ENCODE assay signal across 9 mouse cellular contexts in the genomic region with DNA sequence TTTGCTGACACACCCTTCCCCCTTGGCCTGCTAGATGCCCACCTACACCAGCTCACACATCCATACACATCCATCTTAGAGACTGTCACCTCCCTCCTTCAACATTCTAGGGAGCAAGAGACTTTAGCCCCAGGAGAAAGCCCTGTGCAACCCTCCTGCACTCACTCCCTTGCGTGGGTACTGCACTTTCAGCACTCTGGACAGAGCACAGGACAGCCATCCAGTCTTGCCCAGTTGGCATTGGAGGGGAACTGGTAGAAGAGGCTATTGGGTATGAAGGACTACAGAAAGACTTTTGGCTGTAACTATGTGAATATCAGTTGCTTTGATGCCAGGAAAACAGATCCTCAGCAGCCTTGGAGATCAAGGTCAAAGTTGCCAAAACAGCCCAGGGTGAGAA.
DNase-seq lines count a peak whose midpoint lies in the region; ATAC-seq lines count a peak whose summit lies in the region.
"Had no signal": no experiment of that assay in that cellular context is flagged by ENCODE, and none has a peak within 500 bp of the region (broad histone marks: within the 10 kb centered on the region; RNA-seq: fewer than 3 reads in every experiment).

No protein-coding gene starts in this region.

- 15% methylated on average over 1 of the region's 1 CpGs for WGBS in kidney, embryonic 15.5 days
- 26% methylated on average over 1 of the region's 1 CpGs for WGBS in limb, embryonic 10.5 days

- H3K36me3 ChIP-seq in kidney, embryonic 15.5 days: no peaks in the 10 kb centered on the region
- no peaks in the 10 kb centered on the region for H3K36me3 ChIP-seq in limb, embryonic 10.5 days

- H3K4me2 ChIP-seq in kidney, embryonic 15.5 days: no peak overlapping the region

- no peak for ATAC-seq in kidney, embryonic 15.5 days (replicated peaks; ENCODE audit: low FRiP score)
- no peak for ATAC-seq in erythroblast, adult 5-6 weeks (replicated peaks; ENCODE audit: low FRiP score, poor library complexity, severe bottlenecking)
- ATAC-seq: forebrain, embryonic 14.5 days had no signal

- H3K9me3 ChIP-seq in kidney, embryonic 15.5 days (replicated peaks): no peaks in the 10 kb centered on the region
- H3K9me3 ChIP-seq in limb, embryonic 10.5 days (replicated peaks): no peaks in the 10 kb centered on the region

- H3K27me3 ChIP-seq in kidney, embryonic 15.5 days: peaks cover 10% of the 10 kb centered on the region; the same call in 1 of the 2 replicates
- H3K27me3 ChIP-seq in limb, embryonic 10.5 days (ENCODE audit: low read depth, poor library complexity, severe bottlenecking): no peaks in the 10 kb centered on the region

- H3K27ac ChIP-seq in kidney, embryonic 15.5 days: no peak overlapping the region
- no peak overlapping the region for H3K27ac ChIP-seq in limb, embryonic 10.5 days

- peaks cover 13% of the 10 kb centered on the region for H3K4me1 ChIP-seq in kidney, embryonic 15.5 days
- H3K4me1 ChIP-seq in limb, embryonic 10.5 days: no peaks in the 10 kb centered on the region

- DNase-seq in kidney, postnatal 10 days: peak; percentile 62
- DNase-seq in ES-CJ7 (ENCODE audit: low read depth, low spot score) (peak; percentile 20), ZHBTc4 (ENCODE audit: low read depth, low spot score) (peak; percentile 24)
- peak; percentile 58 for DNase-seq in limb, embryonic 10.5 days (ENCODE audit: low spot score)
- no peak for DNase-seq in Muller cell, postnatal 12 days (ENCODE audit: inconsistent ontology term)
- DNase-seq: cerebellum, postnatal 25 days had no signal

- no peak overlapping the region for H3K4me3 ChIP-seq in kidney, embryonic 15.5 days (replicated peaks)
- H3K4me3 ChIP-seq in limb, embryonic 10.5 days: no peak overlapping the region

- no peak overlapping the region for H3K9ac ChIP-seq in kidney, embryonic 15.5 days
